Mouse (Mus musculus) CH12.LX (cell line): ENCODE results near the gene Mesd.

Experiments
- CHD1 ChIP-seq: IDR thresholded peaks from 2 replicates; pipeline ENCODE4 v1.6.1; 2012; ENCODE audit warnings: low read depth, low read length, improper control_type of control experiment, inconsistent platforms
- EP300 ChIP-seq: IDR thresholded peaks from 2 replicates; pipeline ENCODE4 v1.6.1; 2011; ENCODE audit warnings: low read length, improper control_type of control experiment
- MYC ChIP-seq: IDR thresholded peaks from 2 replicates; pipeline ENCODE4 v1.6.1; 2011; ENCODE audit warnings: low read depth, mild to moderate bottlenecking, improper control_type of control experiment, low read length
- TCF12 ChIP-seq: IDR thresholded peaks from 2 replicates; pipeline ENCODE4 v1.6.1; 2014; ENCODE audit warnings: low read depth, mild to moderate bottlenecking, inconsistent platforms, low read length, improper control_type of control experiment

DNA sequence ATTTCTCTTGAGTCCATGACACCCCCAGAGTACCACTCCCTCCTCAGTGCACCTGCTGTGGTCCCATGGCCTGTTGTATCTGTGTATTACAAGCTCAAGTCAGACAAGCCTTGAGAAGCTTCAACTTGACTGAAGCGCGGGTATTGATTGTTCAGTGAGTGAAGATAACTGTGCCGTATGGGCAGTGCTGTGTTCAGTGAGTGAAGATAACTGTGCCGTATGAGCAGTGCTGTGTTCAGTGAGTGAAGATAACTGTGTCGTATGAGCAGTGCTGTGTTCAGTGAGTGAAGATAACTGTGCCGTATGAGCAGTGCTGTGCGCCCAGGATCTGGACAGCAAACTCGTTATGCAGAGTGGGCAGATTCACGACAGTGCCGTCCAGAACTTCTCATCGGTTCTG is 14.0 kb downstream of the Mesd start:
- TF ChIP-seq CHD1 (no peak), TCF12 (no peak), EP300 (no peak), MYC (no peak)
